Mouse (Mus musculus) myocyte (in vitro differentiated cells): ENCODE measurements around the gene Tada2b. TPM values are rescaled to one million over a fixed set of nuclear protein-coding genes. Genes with fewer than 3 reads are reported as not detected.

Experiments used
- H3K27me3 ChIP-seq: one replicate; pipeline ENCODE4 v1.6.1; 2011; ENCODE audit not compliant: control insufficient read depth, insufficient read depth, insufficient read length
- H3K36me3 ChIP-seq: one replicate; pipeline ENCODE4 v1.6.1; 2011; ENCODE audit not compliant: control insufficient read depth, insufficient read depth
- H3K4me2 ChIP-seq: one replicate; pipeline ENCODE4 v1.6.1; 2011; ENCODE audit warnings: low read depth, control low read depth
- H3K4me3 ChIP-seq: one replicate; pipeline ENCODE4 v1.5.1; 2011; ENCODE audit warnings: mild to moderate bottlenecking, control low read depth, moderate library complexity
- H3K79me2 ChIP-seq: one replicate; pipeline ENCODE4 v1.6.1; 2011; ENCODE audit not compliant: control insufficient read depth, insufficient read depth
- H3ac ChIP-seq: one replicate; pipeline ENCODE4 v1.6.1; 2011; ENCODE audit not compliant: control insufficient read depth, insufficient read length
- CEBPB ChIP-seq: IDR thresholded peaks from 2 replicates; pipeline ENCODE4 v1.6.1; 2011; ENCODE audit warnings: mild to moderate bottlenecking, moderate library complexity; ENCODE audit not compliant: poor library complexity, insufficient read depth, severe bottlenecking
- E2F4 ChIP-seq: IDR thresholded peaks from one replicate; pipeline ENCODE4 v1.6.1; 2011; ENCODE audit warnings: mild to moderate bottlenecking, control low read depth, moderate library complexity; ENCODE audit not compliant: insufficient read depth
- MAX ChIP-seq: IDR thresholded peaks from one replicate; pipeline ENCODE4 v1.6.1; 2011; ENCODE audit warnings: low read depth, mild to moderate bottlenecking, control low read depth
- MYOD1 ChIP-seq, 3 experiments: IDR thresholded peaks; one replicate each; pipeline ENCODE4 v1.6.1; 2011; ENCODE audit warnings: control low read depth in 2 of 3, low read depth in 2 of 3, mild to moderate bottlenecking in 2 of 3, moderate library complexity in 1 of 3; ENCODE audit not compliant: insufficient read length in 2 of 3, control insufficient read depth in 1 of 3
- MYOG ChIP-seq, 3 experiments: IDR thresholded peaks; one replicate each; pipeline ENCODE4 v1.6.1; 2011; ENCODE audit warnings: control low read depth in 2 of 3, low read depth in 2 of 3, mild to moderate bottlenecking in 2 of 3; ENCODE audit not compliant: insufficient read length in 2 of 3, control insufficient read depth in 1 of 3, insufficient read depth in 1 of 3
- POLR2A ChIP-seq: IDR thresholded peaks from one replicate; pipeline ENCODE4 v1.6.1; 2011; ENCODE audit warnings: low read depth, mild to moderate bottlenecking, control low read depth, moderate library complexity; ENCODE audit not compliant: insufficient read length
- POLR2AphosphoS2 ChIP-seq: IDR thresholded peaks from one replicate; pipeline ENCODE4 v1.6.1; 2011; ENCODE audit warnings: low read depth, control low read depth; ENCODE audit not compliant: insufficient read length
- REST ChIP-seq: IDR thresholded peaks from one replicate; pipeline ENCODE4 v1.6.1; 2011; ENCODE audit warnings: mild to moderate bottlenecking, control low read depth, moderate library complexity; ENCODE audit not compliant: insufficient read depth, insufficient read length
- SRF ChIP-seq: IDR thresholded peaks from one replicate; pipeline ENCODE4 v1.6.1; 2011; ENCODE audit warnings: low read depth; ENCODE audit not compliant: control insufficient read depth, insufficient read length
- TCF12 ChIP-seq: IDR thresholded peaks from one replicate; pipeline ENCODE4 v1.6.1; 2011; ENCODE audit warnings: mild to moderate bottlenecking, control low read depth; ENCODE audit not compliant: poor library complexity, insufficient read depth, severe bottlenecking
- TCF3 ChIP-seq: IDR thresholded peaks from one replicate; pipeline ENCODE4 v1.6.1; 2011; ENCODE audit warnings: low read depth, control low read depth; ENCODE audit not compliant: insufficient read length
- USF1 ChIP-seq: IDR thresholded peaks from one replicate; pipeline ENCODE4 v1.6.1; 2011; ENCODE audit warnings: low read depth, mild to moderate bottlenecking, control low read depth, moderate library complexity
- polyA plus RNA-seq: library from polyadenylated mRNA; unstranded; fragments of >200 nt; fragmentation: generic; extraction: Trizol; gene quantifications from one replicate; pipeline ENCODE4 v1.2.1, GENCODE M21; 2012; ENCODE audit warnings: missing spikeins

Gene Tada2b
- polyA plus RNA-seq, 1 experiment, result 7.2 TPM

GRCm38 (mm10) chr5:36525216-36525615, 41.1 kb upstream of the Tada2b start:
- TF ChIP-seq MAX (no peak), MYOD1 (IDR thresholded peaks at IDR 0.05; ENCODE audit: control insufficient read depth in 1 of 3, insufficient read length in 2 of 3, low read depth in 2 of 3) (no peak), MYOG (IDR thresholded peaks at IDR 0.05; ENCODE audit: control insufficient read depth in 1 of 3, insufficient read depth in 1 of 3, insufficient read length in 2 of 3, low read depth in 2 of 3) (no peak), POLR2AphosphoS2 (no peak), CEBPB (no peak), TCF12 (no peak), E2F4 (no peak), USF1 (no peak), POLR2A (no peak), SRF (no peak), REST (no peak), TCF3 (no peak)
- H3ac ChIP-seq, result no peak overlapping the region
- no peaks in the 10 kb centered on the region for H3K36me3 ChIP-seq
- H3K27me3 ChIP-seq, result no peaks in the 10 kb centered on the region
- H3K4me2 ChIP-seq, result no peak overlapping the region
- H3K4me3 ChIP-seq, result no peak overlapping the region
- H3K79me2 ChIP-seq, result peaks cover 17% of the 10 kb centered on the region

DNA sequence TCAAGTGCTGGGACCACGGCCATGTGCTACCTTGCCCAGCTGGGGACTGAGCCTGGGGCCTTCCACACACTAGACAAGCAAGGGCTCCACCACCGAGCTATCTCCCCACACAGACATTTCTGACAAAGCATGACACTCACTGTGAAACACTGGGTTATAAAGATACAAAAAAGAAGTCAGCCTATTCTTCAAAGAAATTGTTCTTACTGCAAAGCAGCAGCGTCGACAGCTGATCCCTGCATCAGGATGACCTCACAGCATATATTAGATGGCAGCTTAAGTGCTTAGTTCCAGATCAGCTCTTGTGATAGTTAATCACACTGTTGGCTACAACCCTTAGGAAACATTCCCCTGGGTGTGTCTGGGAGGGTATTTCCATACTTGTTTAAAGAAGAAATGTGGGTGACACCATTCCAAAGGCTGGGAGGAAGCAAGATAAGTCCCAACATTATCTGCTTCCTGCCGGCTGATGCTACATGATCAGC, 39.2 kb upstream of the Tada2b start:
- H3K36me3 ChIP-seq, result no peaks in the 10 kb centered on the region

GRCm38 (mm10) chr5:36522782-36523181, 38.7 kb upstream of the Tada2b start:
- H3K27me3 ChIP-seq, result no peaks in the 10 kb centered on the region
- peaks cover 3% of the 10 kb centered on the region for H3K36me3 ChIP-seq
- H3K79me2 ChIP-seq, result peaks cover 4% of the 10 kb centered on the region
- no peak overlapping the region for H3ac ChIP-seq
- no peak overlapping the region for H3K4me2 ChIP-seq
- no peak for TF ChIP-seq POLR2A
- TF ChIP-seq POLR2AphosphoS2, result no peak
- TF ChIP-seq REST, result no peak
- TF ChIP-seq CEBPB, result no peak
- no peak for TF ChIP-seq MYOG (IDR thresholded peaks at IDR 0.05; ENCODE audit: control insufficient read depth in 1 of 3, insufficient read depth in 1 of 3, insufficient read length in 2 of 3, low read depth in 2 of 3)
- TF ChIP-seq MAX, result no peak
- no peak for TF ChIP-seq USF1
- no peak for TF ChIP-seq TCF12
- no peak for TF ChIP-seq E2F4
- TF ChIP-seq TCF3, result no peak
- no peak for TF ChIP-seq MYOD1 (IDR thresholded peaks at IDR 0.05; ENCODE audit: control insufficient read depth in 1 of 3, insufficient read length in 2 of 3, low read depth in 2 of 3)
- no peak for TF ChIP-seq SRF
- H3K4me3 ChIP-seq, result no peak overlapping the region

More for the DNA sequence above, 39.2 kb upstream of the Tada2b start:
- Histone ChIP-seq H3K79me2 (peaks cover 4% of the 10 kb centered on the region), H3K4me3 (no peak overlapping the region), H3K27me3 (no peaks in the 10 kb centered on the region), H3ac (no peak overlapping the region), H3K4me2 (no peak overlapping the region)
- TF ChIP-seq MYOG (IDR thresholded peaks at IDR 0.05; ENCODE audit: control insufficient read depth in 1 of 3, insufficient read depth in 1 of 3, insufficient read length in 2 of 3, low read depth in 2 of 3) (no peak), REST (no peak), MYOD1 (IDR thresholded peaks at IDR 0.05; ENCODE audit: control insufficient read depth in 1 of 3, insufficient read length in 2 of 3, low read depth in 2 of 3) (no peak), TCF3 (no peak), USF1 (no peak), SRF (no peak), CEBPB (no peak), TCF12 (no peak), POLR2AphosphoS2 (no peak), POLR2A (no peak), E2F4 (no peak), MAX (no peak)

DNA sequence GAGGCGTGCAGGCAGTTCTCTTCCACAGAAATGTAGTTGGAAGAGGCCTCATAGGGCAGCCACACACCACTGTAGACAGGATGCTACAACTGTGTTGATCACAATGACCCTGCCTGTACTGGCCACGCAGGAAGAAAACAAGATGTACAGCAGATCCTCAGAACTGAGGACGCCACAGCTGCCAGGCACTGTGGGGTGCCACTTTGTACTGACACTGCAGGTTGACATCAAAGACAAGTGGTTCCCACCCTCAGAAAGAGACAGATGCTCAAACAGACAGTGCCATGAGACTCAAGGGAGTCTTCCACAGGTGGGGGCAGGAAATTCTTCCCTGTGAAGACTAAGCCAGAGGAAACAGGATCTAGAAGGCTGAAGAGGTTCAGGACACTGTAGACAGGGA, 35.7 kb upstream of the Tada2b start:
- Histone ChIP-seq H3K27me3 (no peaks in the 10 kb centered on the region), H3K4me2 (no peak overlapping the region), H3ac (no peak overlapping the region), H3K36me3 (peaks cover 6% of the 10 kb centered on the region), H3K4me3 (no peak overlapping the region), H3K79me2 (no peaks in the 10 kb centered on the region)
- no peak for TF ChIP-seq MYOD1 (IDR thresholded peaks at IDR 0.05; ENCODE audit: control insufficient read depth in 1 of 3, insufficient read length in 2 of 3, low read depth in 2 of 3)
- no peak for TF ChIP-seq TCF12
- TF ChIP-seq SRF, result no peak

GRCm38 (mm10) chr5:36517596-36517995, 33.5 kb upstream of the Tada2b start:
- H3K4me2 ChIP-seq, result no peak overlapping the region
- no peaks in the 10 kb centered on the region for H3K79me2 ChIP-seq
- H3K4me3 ChIP-seq, result no peak overlapping the region
- no peak for TF ChIP-seq REST
- no peak for TF ChIP-seq SRF
- no peak for TF ChIP-seq TCF12
- TF ChIP-seq TCF3, result no peak
- TF ChIP-seq E2F4, result no peak
- TF ChIP-seq USF1, result no peak
- TF ChIP-seq MYOG (IDR thresholded peaks at IDR 0.05; ENCODE audit: control insufficient read depth in 1 of 3, insufficient read depth in 1 of 3, insufficient read length in 2 of 3, low read depth in 2 of 3), result no peak
- TF ChIP-seq MAX, result no peak
- no peak for TF ChIP-seq CEBPB
- no peak for TF ChIP-seq POLR2A
- no peak overlapping the region for H3ac ChIP-seq
- no peaks in the 10 kb centered on the region for H3K27me3 ChIP-seq
- H3K36me3 ChIP-seq, result peaks cover 17% of the 10 kb centered on the region
